Mouse (Mus musculus): Measurements from ENCODE around the gene Nt5c3b.

Nt5c3b gene

DNA sequence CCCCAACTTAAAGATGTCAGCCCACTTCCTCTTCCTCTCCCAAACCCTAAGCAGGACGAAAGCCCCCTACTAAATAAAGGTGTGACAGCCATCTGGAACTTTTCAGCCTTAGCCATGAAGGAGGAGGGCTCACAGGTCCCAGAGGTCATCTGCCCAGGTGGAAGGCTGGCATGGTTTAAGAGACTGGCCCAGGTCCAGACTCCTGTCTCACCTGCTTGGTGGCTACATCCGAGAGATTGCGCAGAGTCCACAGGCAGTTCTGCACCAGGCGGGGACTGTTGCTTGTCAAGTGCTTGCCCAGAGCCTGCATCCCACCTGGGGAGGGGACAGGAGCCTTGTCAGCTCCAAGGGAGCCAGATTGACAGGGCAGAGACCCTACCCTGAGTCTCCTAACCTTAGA is 62.3 kb downstream of the Nt5c3b start:
- no peak for DNase-seq (ENCODE audit: low read depth in 1 of 2, low spot score in 2 of 2)

GRCm38 (mm10) chr11:100378446-100378845 is 63.2 kb downstream of the Nt5c3b start:
- DNase-seq (ENCODE audit: low read depth in 1 of 2, low spot score in 2 of 2): no peak

DNA sequence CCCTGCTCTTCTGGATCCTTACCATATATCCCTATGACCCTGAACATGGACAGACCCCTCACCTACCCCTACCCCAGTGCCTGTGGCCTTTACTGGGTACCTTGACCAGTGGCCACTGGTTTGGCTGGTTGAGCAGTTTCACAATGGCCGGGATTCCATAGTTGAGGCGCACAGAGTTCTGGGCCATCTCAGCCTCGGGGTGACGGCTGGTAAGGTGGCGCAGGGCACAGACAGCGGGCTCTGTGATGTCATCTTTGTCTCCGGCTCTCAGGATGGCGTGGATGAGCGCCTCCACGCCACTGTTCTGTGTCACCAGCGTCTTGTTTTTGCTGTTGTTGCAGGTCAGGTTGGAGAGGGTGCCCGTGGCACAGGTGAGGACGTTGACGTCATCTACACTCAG is 63.6 kb downstream of the Nt5c3b start:
- DNase-seq (ENCODE audit: low read depth in 1 of 2, low spot score in 2 of 2): no peak

GRCm38 (mm10) chr11:100376746-100377389 is 64.7 kb downstream of the Nt5c3b start:
- DNase-seq (ENCODE audit: low read depth in 1 of 2, low spot score in 2 of 2): no peak

DNA sequence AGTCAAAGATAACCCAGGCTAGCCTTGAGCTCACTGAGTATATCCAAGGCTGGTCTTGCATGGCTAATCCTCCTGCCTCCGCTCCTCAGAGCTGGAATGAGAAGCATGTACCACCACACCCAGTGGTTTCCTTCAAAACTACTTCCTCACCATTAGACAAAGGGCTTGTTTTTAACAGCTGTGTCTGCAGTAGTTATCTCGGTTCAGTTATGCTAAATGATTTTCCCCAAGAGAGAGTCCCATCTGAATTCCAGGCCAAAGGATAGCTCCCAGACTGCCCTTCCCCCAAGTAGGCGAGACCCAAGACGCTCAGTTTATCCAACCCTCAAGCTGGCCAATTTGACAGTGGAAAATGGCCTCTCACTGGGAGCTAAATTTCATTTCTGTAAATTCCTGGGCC is 65.6 kb downstream of the Nt5c3b start:
- no peak for DNase-seq (ENCODE audit: low read depth in 1 of 2, low spot score in 2 of 2)

DNA sequence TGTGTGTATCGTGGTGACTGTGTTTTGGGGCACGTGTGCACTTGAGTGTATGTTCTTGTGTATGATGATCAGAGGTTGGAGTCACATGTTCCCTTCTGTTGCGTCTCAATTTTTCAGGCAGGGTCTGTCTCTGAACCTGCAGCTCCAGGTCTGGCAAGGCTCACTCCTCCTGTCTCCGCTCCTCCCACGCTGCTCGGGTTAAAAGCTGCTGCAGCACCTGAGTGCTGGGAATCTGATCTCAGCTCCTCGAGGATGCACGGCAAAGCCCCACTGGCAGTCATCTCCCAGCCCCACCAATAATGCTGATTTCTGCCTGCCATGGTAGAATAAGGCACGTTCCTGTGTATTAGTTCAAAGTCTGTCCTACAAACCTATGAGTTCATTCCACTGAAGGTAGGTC is 66.5 kb downstream of the Nt5c3b start:
- no peak for DNase-seq (ENCODE audit: low read depth in 1 of 2, low spot score in 2 of 2)

All from monocyte, adult 2 months (primary cell).